Mouse (Mus musculus) lung, adult 2 months (tissue): ENCODE results near the gene H2afj.

Experiments
- CTCF ChIP-seq: fragments of 200-500 bp; IDR thresholded peaks from 2 replicates; pipeline ENCODE4 v1.5.1; 2011; ENCODE audit warnings: mild to moderate bottlenecking, low read length, control low read depth; ENCODE audit not compliant: insufficient read depth
- POLR2A ChIP-seq: fragments of 200-500 bp; IDR thresholded peaks from 2 replicates; pipeline ENCODE4 v1.6.1; 2011; ENCODE audit warnings: low read depth, mild to moderate bottlenecking, control low read depth, low read length, borderline replicate concordance; ENCODE audit errors: extremely low read depth

GRCm38 (mm10) chr6:136769859-136770258 is 38.2 kb upstream of the H2afj start:
- TF ChIP-seq CTCF: no peak
- no peak for TF ChIP-seq POLR2A
